Mouse (Mus musculus) midbrain, embryonic 14.5 days (tissue): ENCODE results near the gene Trpv2. TPM values are rescaled to one million over a fixed set of nuclear protein-coding genes. Genes with fewer than 3 reads are reported as not detected.
"Not testable (repeated sequence)": the region's sequence is repeated elsewhere in the genome, so short reads cannot be mapped to it uniquely, and the experiment has no call there.

Experiments used
- ATAC-seq: fragments of 200-750 bp; cut with Nextera tagmentation; 2 replicates; pipeline ENCODE4 v1.8.0; 2017; ENCODE audit warnings: moderate number of reproducible peaks, moderate library complexity; ENCODE audit not compliant: low FRiP score, low TSS enrichment
- DNase-seq: peaks from one replicate; pipeline ENCODE4 v3.0.0-alpha.2; 2015
- H3K27ac ChIP-seq: fragments of 300-500 bp; sonication (generic); replicated peaks from 2 replicates; pipeline ENCODE4 v1.5.1; 2014; ENCODE audit warnings: mild to moderate bottlenecking, low read depth, low read length, moderate library complexity
- H3K27me3 ChIP-seq: fragments of 300-500 bp; sonication (generic); 2 replicates; pipeline ENCODE4 v1.6.1; 2014; ENCODE audit warnings: low read length, control low read depth, mixed read lengths; ENCODE audit not compliant: control insufficient read depth, insufficient read depth
- H3K36me3 ChIP-seq: fragments of 300-500 bp; sonication (generic); 2 replicates; pipeline ENCODE4 v1.6.1; 2014; ENCODE audit warnings: low read length, control low read depth; ENCODE audit not compliant: control insufficient read depth, insufficient read depth
- H3K4me1 ChIP-seq: fragments of 300-500 bp; sonication (generic); 2 replicates; pipeline ENCODE4 v1.6.1; 2014; ENCODE audit warnings: mild to moderate bottlenecking, antibody characterized with exemption, low read length, control low read depth; ENCODE audit not compliant: control insufficient read depth, insufficient read depth
- H3K4me2 ChIP-seq: fragments of 300-500 bp; sonication (generic); 2 replicates; pipeline ENCODE4 v1.6.1; 2014; ENCODE audit warnings: mild to moderate bottlenecking, low read length, moderate library complexity
- H3K4me3 ChIP-seq: fragments of 300-500 bp; sonication (generic); replicated peaks from 2 replicates; pipeline ENCODE4 v1.5.1; 2014; ENCODE audit warnings: low read depth, low read length
- H3K9ac ChIP-seq: fragments of 300-500 bp; sonication (generic); replicated peaks from 2 replicates; pipeline ENCODE4 v1.6.1; 2014; ENCODE audit warnings: mild to moderate bottlenecking, low read length, moderate library complexity
- H3K9me3 ChIP-seq: fragments of 300-500 bp; sonication (generic); 2 replicates; pipeline ENCODE4 v1.6.1; 2016; ENCODE audit warnings: low read length, control low read depth, mixed read lengths; ENCODE audit not compliant: control insufficient read depth
- WGBS: fragments of 180-500 bp; shearing (Covaris S2); extraction: QIAGEN DNeasy Blood & Tissue Kit; methylation state at CpG from one replicate; pipeline ENCODE4 v1.1.7; 2014; 5-methylcytosine and 5-hydroxymethylcytosine counted together
- polyA plus RNA-seq: library from polyadenylated mRNA; unstranded; fragments of >200 nt; fragmentation: Nextera tagmentation; extraction: Ambion mirVana; gene quantifications from 2 replicates; pipeline ENCODE4 v1.2.1, GENCODE M21; 2014

Gene Trpv2
- polyA plus RNA-seq, 1 experiment from 2014 or later: 26.4 TPM

GRCm38 (mm10) chr11:62645732-62646494, 71.6 kb downstream of the Trpv2 start:
- DNase-seq: peak; percentile 59
- peak overlapping the region; percentile 5; the same call in 1 of the 2 replicates for H3K27ac ChIP-seq

GRCm38 (mm10) chr11:62646495-62646843, 72.2 kb downstream of the Trpv2 start:
- Histone ChIP-seq H3K9me3 (no peaks in the 10 kb centered on the region), H3K4me1 (peaks cover 38% of the 10 kb centered on the region), H3K27me3 (no peaks in the 10 kb centered on the region), H3K4me3 (peak overlapping the region; percentile 77), H3K4me2 (peak overlapping the region; percentile 96), H3K9ac (peak overlapping the region; percentile 43; the same call in 1 of the 2 replicates), H3K36me3 (no peaks in the 10 kb centered on the region), H3K27ac (no peak overlapping the region)
- WGBS: 34% methylated on average over 4 of the region's 4 CpGs
- no peak for DNase-seq
- no peak for ATAC-seq

More at GRCm38 (mm10) chr11:62645732-62646494, 71.6 kb downstream of the Trpv2 start:
- 44% methylated on average over 8 of the region's 8 CpGs for WGBS
- no peak for ATAC-seq
- peaks cover 38% of the 10 kb centered on the region for H3K4me1 ChIP-seq
- H3K4me2 ChIP-seq: peak overlapping the region; percentile 96
- no peaks in the 10 kb centered on the region for H3K9me3 ChIP-seq
- peak overlapping the region; percentile 77 for H3K4me3 ChIP-seq
- H3K36me3 ChIP-seq: no peaks in the 10 kb centered on the region
- no peaks in the 10 kb centered on the region for H3K27me3 ChIP-seq
- H3K9ac ChIP-seq: peak overlapping the region; percentile 43

- ATAC-seq: no peak
- Histone ChIP-seq H3K9me3 (no peaks in the 10 kb centered on the region), H3K27ac (no peak overlapping the region), H3K36me3 (no peaks in the 10 kb centered on the region), H3K4me2 (peak overlapping the region; percentile 96), H3K4me1 (peaks cover 38% of the 10 kb centered on the region), H3K4me3 (peak overlapping the region; percentile 77), H3K9ac (peak overlapping the region; percentile 85; the same call in 1 of the 2 replicates), H3K27me3 (no peaks in the 10 kb centered on the region)
- no peak for DNase-seq
- 55% methylated on average over 7 of the region's 7 CpGs for WGBS
Observed at GRCm38 (mm10) chr11:62646958-62647515, 72.8 kb downstream of the Trpv2 start.

- Histone ChIP-seq H3K4me2 (peak within 1 kb of the TSS; percentile 96), H3K4me1 (peaks cover 38% of the 10 kb centered on the region), H3K27ac (peak within 1 kb of the TSS; percentile 63), H3K27me3 (no peaks in the 10 kb centered on the region), H3K36me3 (no peaks in the 10 kb centered on the region), H3K9ac (peak within 1 kb of the TSS; percentile 85), H3K4me3 (peak within 1 kb of the TSS; percentile 77), H3K9me3 (no peaks in the 10 kb centered on the region)
- ATAC-seq (peak; percentile 75), DNase-seq (peak; percentile 71)
- under 1% methylated on average over 35 of the region's 86 CpGs for WGBS
Observed at GRCm38 (mm10) chr11:62647661-62648590, 73.6 kb downstream of the Trpv2 start, which contains the start of gene Lrrc75a. Lrrc75a (minus strand) TSS chr11:62648523.

GRCm38 (mm10) chr11:62648591-62649391, 74.5 kb downstream of the Trpv2 start, which contains the start of gene Mmgt2:
Mmgt2 (plus strand) TSS chr11:62648664.
- under 1% methylated on average over 38 of the region's 53 CpGs for WGBS
- Histone ChIP-seq H3K4me3 (peak within 1 kb of the TSS; percentile 77), H3K27ac (peak within 1 kb of the TSS; percentile 63), H3K27me3 (no peaks in the 10 kb centered on the region), H3K4me1 (peaks cover 33% of the 10 kb centered on the region), H3K36me3 (no peaks in the 10 kb centered on the region), H3K9ac (peak within 1 kb of the TSS; percentile 85), H3K9me3 (no peaks in the 10 kb centered on the region), H3K4me2 (peak within 1 kb of the TSS; percentile 96)
- ATAC-seq (peak; percentile 86), DNase-seq (peak; percentile 95)

GRCm38 (mm10) chr11:62649803-62650202, 75.5 kb downstream of the Trpv2 start:
- H3K9me3 ChIP-seq, H3K36me3 ChIP-seq, H3K4me3 ChIP-seq, DNase-seq, H3K27ac ChIP-seq, H3K9ac ChIP-seq, H3K27me3 ChIP-seq, ATAC-seq, H3K4me2 ChIP-seq: not testable (repeated sequence)
- 89% methylated on average over 4 of the region's 4 CpGs for WGBS
- peaks cover 28% of the 10 kb centered on the region for H3K4me1 ChIP-seq
